Mouse (Mus musculus) cerebellum, postnatal 4 days (tissue): Measurements from ENCODE around the gene Fbxw9.

Source experiments
- DNase-seq, 2 experiments: peaks; one replicate each; pipeline ENCODE4 v3.0.0; 2022; ENCODE audit warnings: low spot score in 2 of 2, mixed read lengths in 1 of 2

Fbxw9 gene

DNA sequence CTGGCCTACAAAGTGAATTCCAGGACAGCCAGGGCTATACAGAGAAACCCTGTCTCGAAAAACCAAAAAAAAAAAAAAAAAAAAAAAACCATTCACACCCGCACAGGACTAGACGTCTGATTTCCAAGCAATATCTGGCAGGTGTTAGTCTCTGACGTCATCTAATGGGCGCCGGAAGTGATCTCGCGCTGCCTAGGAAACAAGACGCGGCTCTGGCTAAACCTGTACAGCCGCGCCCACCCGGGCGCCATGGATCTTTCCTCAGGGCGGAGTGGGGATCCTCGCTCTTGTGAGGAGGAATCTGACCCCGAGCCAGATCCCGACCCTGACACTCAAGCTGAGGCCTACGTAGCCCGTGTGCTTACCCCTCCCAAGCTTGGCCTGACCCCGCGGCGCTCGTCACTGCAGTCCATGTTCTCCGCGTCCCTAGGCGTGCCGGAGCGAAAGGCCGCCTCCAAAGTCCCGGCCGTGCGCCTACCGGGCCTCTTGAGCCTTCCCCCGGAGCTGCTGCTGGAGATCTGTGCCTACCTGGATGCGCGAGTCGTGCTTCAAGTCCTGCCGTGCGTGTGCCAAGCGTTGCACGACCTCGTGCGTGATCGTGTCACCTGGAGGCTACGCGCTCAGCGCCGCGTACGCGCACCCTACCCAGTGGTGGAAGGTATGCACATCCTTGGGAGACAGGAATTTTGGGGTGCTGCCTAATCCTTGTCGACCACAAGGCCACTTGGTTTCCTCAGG, at the start of gene Fbxw9:
TSS of gene Fbxw9 (plus strand) at position 177 of the 738 bp plus-strand sequence.
- DNase-seq: peak; percentile 75 to 88

DNA sequence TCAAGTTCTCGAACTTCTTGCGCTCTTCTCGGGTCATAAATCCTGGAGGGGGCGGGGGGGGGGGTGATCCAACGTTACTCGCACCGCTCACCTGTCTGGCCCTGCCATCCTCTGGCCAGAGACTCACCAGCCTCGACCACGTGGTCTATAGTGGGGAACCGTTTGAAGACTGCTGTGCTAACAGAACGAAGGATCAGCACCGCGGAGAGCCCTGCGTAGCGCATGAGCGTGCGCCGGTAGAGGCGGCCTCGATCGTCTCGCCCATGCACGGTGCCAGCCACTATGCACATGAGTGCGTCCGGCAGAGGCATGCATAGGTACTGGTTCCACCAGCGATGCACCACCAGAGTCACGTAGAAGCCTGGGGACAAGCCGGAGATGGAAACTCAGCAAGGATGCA, 48.6 kb upstream of the Fbxw9 start:
- DNase-seq: no peak

- peak; percentile 62 to 66 for DNase-seq
Observed at GRCm38 (mm10) chr8:85013230-85013840, 46.5 kb upstream of the Fbxw9 start.

- DNase-seq: no peak
Observed at GRCm38 (mm10) chr8:85014431-85014830, 45.4 kb upstream of the Fbxw9 start, which contains the start of gene Best2. Best2 (minus strand) TSS chr8:85014531.

DNA sequence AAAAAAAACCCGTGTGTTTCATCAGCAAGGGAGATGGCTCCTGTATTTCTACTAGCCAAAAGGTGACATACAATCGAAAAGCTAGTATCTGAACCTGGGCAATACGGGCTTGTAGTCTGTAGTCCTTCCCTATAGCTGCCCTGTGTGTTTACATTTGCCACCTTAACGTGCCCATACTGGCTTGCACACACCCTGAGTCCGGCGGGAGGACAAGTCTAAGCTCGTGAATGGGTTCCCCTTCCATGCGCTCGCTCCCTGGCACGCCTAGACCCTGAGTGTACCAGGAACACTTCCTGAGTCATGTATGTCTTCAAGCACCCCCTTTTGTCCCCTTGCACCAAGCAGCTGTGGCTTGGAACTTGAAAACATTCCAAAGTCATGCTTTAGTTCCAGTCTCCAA, 43.1 kb upstream of the Fbxw9 start:
- DNase-seq: no peak

DNA sequence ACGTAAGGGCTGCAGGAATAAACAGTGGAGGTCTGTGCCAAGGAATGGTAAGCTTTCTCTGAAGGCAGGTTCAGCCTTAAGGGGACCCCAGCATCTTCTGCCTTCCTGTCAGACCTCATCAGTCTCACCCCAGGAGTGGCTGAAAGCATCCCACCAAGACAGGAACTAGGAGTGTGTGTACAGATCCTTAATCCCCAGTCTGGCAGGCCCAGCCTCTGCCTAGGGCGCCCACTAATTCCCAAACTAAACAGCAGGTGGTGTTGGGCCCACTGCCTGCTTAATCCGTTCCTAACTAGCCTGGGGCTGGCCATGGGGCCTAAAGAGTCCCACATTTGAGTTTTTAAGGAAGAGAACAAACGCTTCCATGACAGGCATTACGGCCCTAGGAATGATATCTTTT, 42.6 kb upstream of the Fbxw9 start:
- no peak for DNase-seq

DNA sequence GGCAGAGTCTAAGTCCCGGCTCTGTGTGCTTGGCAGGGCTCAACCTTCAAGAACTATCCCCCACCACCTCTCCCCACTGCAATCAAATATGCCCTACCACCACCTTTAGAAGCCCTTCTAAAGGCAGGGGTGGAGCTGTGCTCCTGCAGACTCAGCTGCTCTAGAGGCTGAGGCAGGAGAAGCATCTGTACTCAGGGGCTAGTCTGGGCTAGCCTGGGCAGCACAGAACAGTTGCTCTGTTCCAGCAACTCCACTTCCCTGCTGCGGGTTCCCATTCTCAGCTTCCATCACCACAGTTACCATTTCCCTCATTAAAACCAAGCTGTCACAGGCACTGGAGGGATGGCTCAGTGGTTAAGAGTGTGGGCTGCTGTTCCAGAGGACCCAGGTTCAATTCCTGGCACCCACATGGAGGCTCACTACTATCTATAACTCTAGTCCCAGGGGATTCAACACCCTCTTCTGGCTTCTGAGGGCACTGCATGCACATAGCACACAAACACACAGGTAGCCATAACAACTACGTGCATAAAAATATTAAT, 38.3 kb upstream of the Fbxw9 start:
- DNase-seq: no peak

- no peak for DNase-seq
Observed at GRCm38 (mm10) chr8:85023846-85024245, 36.0 kb upstream of the Fbxw9 start.

DNA sequence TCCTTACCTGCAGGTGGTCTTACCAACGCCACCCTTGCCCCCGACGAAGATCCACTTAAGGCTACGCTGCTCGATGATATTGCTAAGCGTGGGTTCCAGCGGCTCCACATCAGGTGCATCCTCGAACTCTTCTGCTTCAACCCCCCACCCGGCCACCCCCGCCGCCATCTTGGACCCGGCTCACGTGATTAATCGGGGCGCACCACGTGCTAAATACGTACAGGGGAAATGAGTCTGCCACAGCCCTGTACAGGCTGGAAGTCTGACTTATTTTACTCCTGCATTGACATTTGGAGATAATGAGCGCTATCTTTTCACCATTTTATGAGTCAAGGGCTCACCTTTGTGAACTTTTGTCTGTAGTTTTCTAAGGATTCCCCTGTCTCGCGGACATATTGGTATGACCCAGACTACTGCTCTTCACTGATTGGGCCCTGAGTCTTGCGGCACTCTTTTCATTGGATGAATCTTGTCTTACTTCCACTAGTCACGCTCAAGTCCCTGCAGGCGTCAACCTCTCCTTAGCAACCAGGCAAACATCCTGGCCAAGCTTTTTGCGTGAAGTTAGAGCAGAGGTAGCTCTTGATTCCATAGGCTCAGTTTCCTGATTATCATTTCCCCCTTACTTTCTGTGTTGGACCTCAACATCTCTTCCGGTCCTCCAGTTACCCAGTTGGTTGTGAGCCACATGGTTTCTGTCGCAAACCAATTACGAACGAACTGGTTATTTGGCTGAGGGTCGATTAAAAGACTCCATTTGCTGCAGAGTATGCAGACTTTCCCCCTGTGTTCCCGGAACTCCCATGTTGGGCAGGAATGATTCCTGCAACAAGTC, 34.5 kb upstream of the Fbxw9 start, which contains the start of gene Asna1:
TSS of gene Asna1 (minus strand) at position 184 of the 835 bp plus-strand sequence.
- DNase-seq: peak; percentile 46 to 79

DNA sequence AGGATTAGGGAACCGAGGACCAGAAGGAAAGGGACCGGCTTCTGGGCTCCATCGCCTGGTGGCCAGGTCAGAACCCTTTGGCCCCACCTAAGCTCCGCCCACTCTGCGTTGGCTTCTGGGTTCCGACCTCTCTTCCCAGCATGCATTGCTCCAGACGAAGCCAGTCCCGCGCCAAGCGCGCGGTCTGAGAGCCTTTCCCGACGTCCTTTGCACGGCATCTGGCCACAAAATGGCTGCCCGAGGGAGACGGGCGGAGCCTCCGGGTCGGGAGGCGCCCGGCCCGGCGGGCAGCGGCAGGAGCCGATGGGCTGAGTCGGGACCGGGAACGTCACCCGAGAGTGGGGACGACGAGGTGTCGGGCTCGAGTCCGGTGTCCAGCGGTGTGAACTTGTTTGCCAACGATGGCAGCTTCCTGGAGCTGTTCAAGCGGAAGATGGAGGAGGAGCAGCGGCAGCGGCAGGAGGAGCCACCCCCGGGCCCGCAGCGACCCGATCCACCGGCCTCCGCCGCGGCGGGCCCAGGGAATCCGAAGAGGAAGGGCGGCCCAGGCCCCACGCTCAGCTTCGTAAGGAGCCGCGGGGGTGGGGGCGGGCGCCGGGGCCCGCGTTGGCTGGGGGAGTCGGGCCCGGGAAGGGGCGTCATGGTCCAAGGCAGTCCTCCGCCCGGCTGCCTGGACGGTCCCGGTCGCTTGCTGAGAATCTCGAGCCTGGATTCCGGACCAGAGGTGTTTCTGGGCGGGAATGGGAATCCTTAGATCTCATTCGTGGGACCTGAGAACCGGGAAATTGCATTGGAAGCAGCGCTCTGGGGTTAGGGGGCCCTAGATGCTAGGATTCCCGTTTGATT, 33.0 kb upstream of the Fbxw9 start, which contains the start of gene Trir:
TSS of gene Trir (plus strand) at position 154 of the 846 bp plus-strand sequence.
- DNase-seq: peak; percentile 89 to 94

GRCm38 (mm10) chr8:85027516-85027855, 32.4 kb upstream of the Fbxw9 start:
- DNase-seq: no peak

DNA sequence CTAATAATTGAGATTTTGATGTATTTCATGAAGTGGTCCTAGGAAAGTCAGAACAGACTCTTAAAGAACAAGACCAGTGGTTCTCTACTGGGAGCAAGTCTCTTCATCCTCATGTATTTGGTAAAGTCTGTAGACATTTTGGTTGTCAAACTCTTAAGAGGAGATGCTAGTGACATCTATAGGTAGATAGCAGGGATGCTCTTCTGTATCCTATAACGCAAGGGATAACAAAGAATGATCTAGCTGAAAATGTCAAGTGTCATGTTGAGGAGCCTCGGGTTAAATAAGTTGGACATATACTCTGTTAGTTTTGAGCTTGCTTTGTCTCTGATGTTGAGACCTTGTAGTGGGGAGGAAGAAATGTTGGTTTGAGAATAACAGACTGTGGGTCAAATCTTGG, 31.9 kb upstream of the Fbxw9 start:
- DNase-seq: no peak

GRCm38 (mm10) chr8:85029271-85029670, 30.6 kb upstream of the Fbxw9 start:
- DNase-seq: no peak

DNA sequence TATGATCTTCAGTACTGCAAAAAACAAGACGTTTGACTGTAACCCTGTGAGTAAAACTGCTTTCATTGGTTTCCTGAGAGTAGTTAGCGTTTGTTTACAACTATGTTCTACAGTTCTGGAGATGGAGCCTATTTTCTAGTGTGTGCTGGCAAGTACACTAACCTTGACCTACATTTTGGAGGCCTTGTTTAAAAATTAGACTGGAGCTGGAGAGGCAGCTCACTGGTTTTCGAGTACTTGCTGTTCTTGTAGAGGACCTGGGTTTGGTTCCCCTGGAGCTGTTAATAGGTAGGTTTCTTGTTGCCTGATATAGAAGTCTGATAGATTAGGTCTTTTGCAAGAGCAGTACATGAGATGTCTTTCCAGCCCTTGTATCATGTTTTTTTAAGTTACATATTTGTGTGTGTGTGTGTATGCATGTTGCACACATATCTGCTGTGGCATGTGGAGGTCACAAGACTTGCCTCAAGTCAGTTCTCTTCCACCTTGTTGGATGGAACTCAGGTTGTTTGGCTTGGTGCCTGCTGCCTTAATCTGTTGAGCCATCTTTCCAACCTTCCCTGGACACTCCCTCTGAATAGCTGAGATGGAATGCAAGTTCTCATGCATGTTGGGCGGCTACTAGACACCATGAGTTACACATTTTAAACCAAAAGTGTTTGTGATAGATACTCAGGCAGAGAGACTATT, 27.1 kb upstream of the Fbxw9 start:
- no peak for DNase-seq

DNA sequence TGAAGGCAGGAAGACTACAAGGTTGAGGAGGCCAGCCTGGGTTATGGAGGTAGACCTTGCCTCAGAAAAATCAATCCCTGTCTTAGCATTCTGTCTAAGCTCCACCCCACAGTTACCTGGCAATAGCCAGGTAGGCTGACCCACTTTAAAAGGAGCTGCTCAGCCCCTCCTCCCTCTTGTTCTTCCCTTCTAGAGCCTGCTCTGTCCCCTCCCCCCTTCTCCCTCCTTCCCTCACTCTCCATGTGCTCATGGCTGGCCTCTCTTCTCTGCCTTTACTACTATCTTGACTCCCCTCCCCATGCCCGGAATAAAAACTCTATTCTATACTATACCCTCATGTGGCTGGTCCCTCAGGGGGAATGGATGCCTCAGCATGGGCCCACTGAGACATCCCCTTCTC, 26.0 kb upstream of the Fbxw9 start:
- DNase-seq: no peak

GRCm38 (mm10) chr8:85034764-85035163, 25.1 kb upstream of the Fbxw9 start:
- DNase-seq: peak; percentile 43 to 60

DNA sequence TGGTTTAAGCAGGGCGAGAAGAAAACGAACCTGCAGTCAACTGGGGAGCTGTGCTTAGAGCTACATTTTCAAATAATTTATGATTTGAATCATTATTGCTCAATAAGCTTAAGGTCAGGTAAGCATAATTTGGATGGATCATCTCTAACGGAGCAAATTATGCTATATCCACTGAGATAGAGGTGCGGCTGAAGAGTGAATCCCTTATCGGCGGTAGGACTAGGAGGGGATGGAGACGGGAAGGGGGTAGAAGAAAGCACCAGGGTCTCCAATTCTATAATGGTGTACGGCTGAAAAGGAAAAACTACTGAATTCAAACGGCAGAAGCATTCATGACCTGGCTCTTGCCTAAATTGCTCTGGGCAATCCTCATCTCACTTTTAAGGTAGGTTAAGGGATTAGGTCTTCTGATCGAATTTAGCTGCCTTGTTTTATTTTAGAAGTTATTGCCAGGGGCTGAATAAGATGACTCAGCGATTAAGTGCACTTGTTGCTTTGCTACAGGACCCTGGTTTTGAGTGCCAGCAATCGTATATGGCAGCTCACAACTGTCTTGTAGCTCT, 24.6 kb upstream of the Fbxw9 start:
- no peak for DNase-seq

- no peak for DNase-seq
Observed at GRCm38 (mm10) chr8:85035728-85036310, 24.0 kb upstream of the Fbxw9 start.

GRCm38 (mm10) chr8:85036381-85036717, 23.5 kb upstream of the Fbxw9 start:
- no peak for DNase-seq
